Mouse (Mus musculus): ENCODE results near the gene Prlh. TPM values are rescaled to one million over a fixed set of nuclear protein-coding genes. Genes with fewer than 3 reads are reported as not detected.

Prlh gene
- polyA plus RNA-seq, 1 experiment from 2014 or later = not detected

DNA sequence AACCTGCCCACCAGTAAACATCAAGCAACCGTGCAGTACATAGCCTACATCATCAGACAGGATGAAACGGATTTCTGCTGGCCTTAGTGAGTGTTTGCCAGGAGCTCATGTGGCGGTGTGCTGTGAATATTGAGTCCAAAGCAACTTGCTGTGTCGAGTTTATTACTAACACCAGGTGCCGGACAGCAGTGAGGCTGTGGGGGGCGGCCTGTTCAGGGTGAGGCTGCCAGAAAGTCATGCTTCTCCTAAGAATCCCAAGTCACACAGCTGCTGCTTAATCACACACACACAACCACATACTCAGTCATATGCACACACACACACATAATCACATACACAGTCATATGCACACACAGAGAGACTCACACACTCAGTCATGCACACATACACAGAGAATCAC is 39.7 kb upstream of the Prlh start:
- Histone ChIP-seq H3K9me3 (ENCODE audit: control insufficient read depth, low read length) (no peaks in the 10 kb centered on the region), H3K27me3 (ENCODE audit: control insufficient read depth, insufficient read depth, low read length) (peaks cover 14% of the 10 kb centered on the region; the same call in 1 of the 2 replicates), H3K4me1 (ENCODE audit: control insufficient read depth in 2 of 2, insufficient read depth in 2 of 2, low read length in 2 of 2) (peaks cover 24 to 41% of the 10 kb centered on the region in 2 experiments), H3K27ac (replicated peaks in 1 of 2; ENCODE audit: control insufficient read depth in 1 of 2, insufficient read depth in 1 of 2, low read depth in 2 of 2, low read length in 2 of 2) (no peak overlapping the region), H3K36me3 (ENCODE audit: control insufficient read depth, insufficient read depth, low read length) (no peaks in the 10 kb centered on the region), H3K9ac (ENCODE audit: low read length) (no peak overlapping the region), H3K4me2 (ENCODE audit: low read length) (no peak overlapping the region), H3K4me3 (ENCODE audit: control insufficient read depth in 1 of 2, insufficient read depth in 1 of 2, low read depth in 1 of 2, low read length in 2 of 2) (no peak overlapping the region)
- ATAC-seq (ENCODE audit: insufficient number of reproducible peaks, insufficient read depth, low FRiP score, low read depth) = no peak
- 74% methylated on average over 6 of the region's 6 CpGs for WGBS

DNA sequence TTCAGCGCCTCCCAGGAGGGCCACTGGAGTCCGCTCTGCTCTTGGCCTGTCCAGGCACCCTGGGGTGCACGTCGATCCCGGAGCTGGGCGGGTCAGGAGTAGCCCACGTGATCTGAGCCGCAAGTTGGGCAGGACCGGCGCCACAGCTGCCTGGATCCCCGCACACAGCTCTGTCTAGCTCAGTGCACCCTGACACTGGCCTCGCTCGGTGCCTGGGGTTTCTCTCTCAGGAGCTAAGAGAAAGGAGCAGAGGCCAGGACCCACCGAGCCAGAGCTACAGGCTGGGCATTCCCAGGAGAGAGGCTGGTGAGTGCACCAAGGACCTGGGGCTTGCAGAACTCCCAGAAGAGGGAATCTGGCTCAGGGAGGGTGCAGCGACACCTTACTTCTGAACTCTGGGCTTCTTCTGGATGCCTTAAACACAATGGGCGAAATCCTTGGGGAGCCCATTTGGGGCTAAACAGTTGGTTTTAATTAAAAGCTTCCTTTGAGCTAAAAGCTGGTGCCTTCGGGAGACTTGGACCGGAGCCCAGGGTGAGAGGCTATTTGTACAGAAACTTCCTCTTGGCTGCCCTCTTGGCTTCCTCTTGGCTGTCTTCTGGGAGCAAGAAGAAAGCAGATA is 37.8 kb upstream of the Prlh start, which contains the start of gene Mlph:
Gene Mlph, plus strand, starts transcription at position 138 of the 622 bp plus-strand sequence.
- Histone ChIP-seq H3K27ac (replicated peaks in 1 of 2; ENCODE audit: control insufficient read depth in 1 of 2, insufficient read depth in 1 of 2, low read depth in 2 of 2, low read length in 2 of 2) (0 out of 4 replicates have a peak within 1 kb of the TSS, but pooled peaks of 1 of the 2 experiments have one; percentile 22), H3K9me3 (ENCODE audit: control insufficient read depth, low read length) (peaks cover 8% of the 10 kb centered on the region), H3K4me3 (ENCODE audit: control insufficient read depth in 1 of 2, insufficient read depth in 1 of 2, low read depth in 1 of 2, low read length in 2 of 2) (peak within 1 kb of the TSS; percentile 7 to 20; a peak in 3 of 4 replicates), H3K27me3 (ENCODE audit: control insufficient read depth, insufficient read depth, low read length) (peaks cover 13% of the 10 kb centered on the region; the same call in 1 of the 2 replicates), H3K36me3 (ENCODE audit: control insufficient read depth, insufficient read depth, low read length) (no peaks in the 10 kb centered on the region), H3K4me2 (ENCODE audit: low read length) (peak within 1 kb of the TSS; percentile 64), H3K4me1 (ENCODE audit: control insufficient read depth in 2 of 2, insufficient read depth in 2 of 2, low read length in 2 of 2) (peaks cover 16 to 30% of the 10 kb centered on the region in 2 experiments), H3K9ac (ENCODE audit: low read length) (peak within 1 kb of the TSS; percentile 57)
- ATAC-seq (ENCODE audit: insufficient number of reproducible peaks, insufficient read depth, low FRiP score, low read depth) = no peak; the same call in 1 of the 2 replicates
- WGBS = 14% methylated on average over 18 of the region's 18 CpGs

DNA sequence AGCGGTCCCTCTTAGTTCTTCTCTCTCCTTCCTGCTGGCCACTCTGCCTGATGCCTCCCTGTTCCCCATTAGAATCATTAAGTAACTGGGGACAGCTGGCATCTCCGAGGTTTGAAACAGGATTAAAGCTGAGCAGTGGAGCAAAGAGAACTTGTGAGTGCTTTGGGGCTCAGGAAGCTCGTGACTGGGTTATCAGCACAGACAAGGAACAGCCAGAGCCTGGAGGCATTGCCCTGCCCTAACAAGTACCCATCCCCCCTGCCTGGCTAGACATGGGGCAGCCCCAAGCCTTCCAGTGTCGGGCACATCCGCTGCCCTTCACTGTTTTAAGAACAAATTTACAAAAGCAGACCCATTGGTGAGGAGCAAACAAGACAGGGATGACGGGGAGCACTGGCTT is 35.4 kb upstream of the Prlh start:
- Histone ChIP-seq H3K9ac (ENCODE audit: low read length) (no peak overlapping the region), H3K4me1 (ENCODE audit: control insufficient read depth in 2 of 2, insufficient read depth in 2 of 2, low read length in 2 of 2) (peaks cover 11 to 27% of the 10 kb centered on the region in 2 experiments), H3K27me3 (ENCODE audit: control insufficient read depth, insufficient read depth, low read length) (peaks cover 4% of the 10 kb centered on the region; the same call in 1 of the 2 replicates), H3K27ac (replicated peaks in 1 of 2; ENCODE audit: control insufficient read depth in 1 of 2, insufficient read depth in 1 of 2, low read depth in 2 of 2, low read length in 2 of 2) (no peak overlapping the region), H3K9me3 (ENCODE audit: control insufficient read depth, low read length) (peaks cover 10% of the 10 kb centered on the region), H3K4me3 (ENCODE audit: control insufficient read depth in 1 of 2, insufficient read depth in 1 of 2, low read depth in 1 of 2, low read length in 2 of 2) (no peak overlapping the region), H3K4me2 (ENCODE audit: low read length) (no peak overlapping the region), H3K36me3 (ENCODE audit: control insufficient read depth, insufficient read depth, low read length) (no peaks in the 10 kb centered on the region)
- 37% methylated on average over 6 of the region's 6 CpGs for WGBS
- peak; percentile 37; the same call in 1 of the 2 replicates for ATAC-seq (ENCODE audit: insufficient number of reproducible peaks, insufficient read depth, low FRiP score, low read depth)

DNA sequence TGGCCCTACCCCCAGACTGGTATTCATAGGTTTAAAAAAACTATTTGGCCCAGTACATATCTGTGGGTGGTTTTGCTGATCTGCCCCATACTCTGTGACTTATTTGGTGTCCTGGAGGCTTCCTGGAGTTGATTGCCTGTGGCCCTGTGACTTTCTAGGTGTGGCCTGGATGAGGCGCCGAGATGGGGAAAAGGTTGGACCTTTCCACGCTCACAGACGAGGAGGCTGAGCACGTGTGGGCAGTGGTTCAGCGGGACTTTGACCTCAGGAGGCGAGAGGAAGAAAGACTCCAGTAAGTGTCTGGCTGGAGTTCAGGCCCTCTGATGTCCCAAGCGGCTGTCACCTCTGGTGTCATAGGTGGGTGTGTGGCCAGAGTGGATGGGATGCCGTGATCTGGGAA is 31.2 kb upstream of the Prlh start:
- Histone ChIP-seq H3K4me2 (ENCODE audit: low read length) (no peak overlapping the region), H3K9me3 (ENCODE audit: control insufficient read depth, low read length) (peaks cover 10% of the 10 kb centered on the region), H3K36me3 (ENCODE audit: control insufficient read depth, insufficient read depth, low read length) (no peaks in the 10 kb centered on the region), H3K27me3 (ENCODE audit: control insufficient read depth, insufficient read depth, low read length) (0 out of 2 replicates have a peak, but pooled peaks cover 4% of the 10 kb centered on the region), H3K4me1 (ENCODE audit: control insufficient read depth in 2 of 2, insufficient read depth in 2 of 2, low read length in 2 of 2) (peaks cover 8 to 15% of the 10 kb centered on the region in 2 experiments), H3K4me3 (ENCODE audit: control insufficient read depth in 1 of 2, insufficient read depth in 1 of 2, low read depth in 1 of 2, low read length in 2 of 2) (no peak overlapping the region), H3K9ac (ENCODE audit: low read length) (no peak overlapping the region), H3K27ac (replicated peaks in 1 of 2; ENCODE audit: control insufficient read depth in 1 of 2, insufficient read depth in 1 of 2, low read depth in 2 of 2, low read length in 2 of 2) (no peak overlapping the region)
- ATAC-seq (ENCODE audit: insufficient number of reproducible peaks, insufficient read depth, low FRiP score, low read depth) = no peak
- WGBS = 85% methylated on average over 9 of the region's 9 CpGs

DNA sequence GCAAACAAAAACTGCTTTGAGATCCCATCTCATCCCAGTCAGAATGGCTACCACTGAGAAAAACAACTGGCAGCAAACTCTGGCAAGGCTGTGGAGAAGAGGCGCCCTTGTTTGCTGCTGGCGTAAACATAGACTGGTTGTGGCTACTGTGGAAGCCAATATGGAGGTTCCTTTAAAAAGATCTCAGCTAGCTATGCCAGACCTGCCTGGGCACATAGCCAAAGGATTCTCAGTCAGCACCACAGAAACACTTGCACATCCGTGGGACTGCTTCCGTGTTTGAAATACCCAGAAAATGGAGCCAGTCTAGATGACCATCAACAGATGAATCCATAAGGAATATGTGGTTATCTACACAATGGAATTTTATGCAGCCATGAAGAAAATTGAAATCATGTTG is 26.9 kb upstream of the Prlh start:
- Histone ChIP-seq H3K9me3 (ENCODE audit: control insufficient read depth, low read length) (0 out of 2 replicates have a peak, but pooled peaks cover 2% of the 10 kb centered on the region), H3K27me3 (ENCODE audit: control insufficient read depth, insufficient read depth, low read length) (no peaks in the 10 kb centered on the region), H3K36me3 (ENCODE audit: control insufficient read depth, insufficient read depth, low read length) (no peaks in the 10 kb centered on the region), H3K9ac (ENCODE audit: low read length) (no peak overlapping the region), H3K4me1 (ENCODE audit: control insufficient read depth in 2 of 2, insufficient read depth in 2 of 2, low read length in 2 of 2) (peaks cover 11 to 17% of the 10 kb centered on the region in 2 experiments), H3K4me3 (ENCODE audit: control insufficient read depth in 1 of 2, insufficient read depth in 1 of 2, low read depth in 1 of 2, low read length in 2 of 2) (no peak overlapping the region), H3K27ac (replicated peaks in 1 of 2; ENCODE audit: control insufficient read depth in 1 of 2, insufficient read depth in 1 of 2, low read depth in 2 of 2, low read length in 2 of 2) (no peak overlapping the region), H3K4me2 (ENCODE audit: low read length) (no peak overlapping the region)
- ATAC-seq (ENCODE audit: insufficient number of reproducible peaks, insufficient read depth, low FRiP score, low read depth) = no peak
- whole genome bisulfite sequencing = 61% methylated on average over 4 of the region's 4 CpGs

DNA sequence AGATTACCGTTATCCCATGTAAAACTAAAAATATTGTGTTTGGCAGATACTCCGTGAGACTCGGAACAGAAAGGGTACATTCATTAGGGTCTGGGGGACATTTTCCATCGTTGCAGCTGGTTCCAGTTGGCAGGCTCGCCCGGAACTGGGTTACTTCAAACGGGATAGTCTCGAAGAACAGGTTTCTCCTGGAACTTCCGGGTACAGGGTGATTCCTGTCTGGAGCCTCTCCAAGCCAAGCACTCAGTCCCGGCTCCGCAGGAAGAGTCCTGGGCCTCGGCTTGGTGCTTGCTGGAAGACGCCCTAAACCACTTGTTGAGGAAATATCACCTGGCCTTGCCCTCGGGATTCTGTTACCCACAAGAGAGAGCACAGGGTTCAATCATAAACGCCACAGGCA is 25.6 kb upstream of the Prlh start:
- Histone ChIP-seq H3K27ac (replicated peaks in 1 of 2; ENCODE audit: control insufficient read depth in 1 of 2, insufficient read depth in 1 of 2, low read depth in 2 of 2, low read length in 2 of 2) (no peak overlapping the region), H3K9me3 (ENCODE audit: control insufficient read depth, low read length) (0 out of 2 replicates have a peak, but pooled peaks cover 2% of the 10 kb centered on the region), H3K27me3 (ENCODE audit: control insufficient read depth, insufficient read depth, low read length) (no peaks in the 10 kb centered on the region), H3K36me3 (ENCODE audit: control insufficient read depth, insufficient read depth, low read length) (no peaks in the 10 kb centered on the region), H3K4me2 (ENCODE audit: low read length) (peak overlapping the region; percentile 79), H3K9ac (ENCODE audit: low read length) (no peak overlapping the region), H3K4me3 (ENCODE audit: control insufficient read depth in 1 of 2, insufficient read depth in 1 of 2, low read depth in 1 of 2, low read length in 2 of 2) (no peak overlapping the region), H3K4me1 (ENCODE audit: control insufficient read depth in 2 of 2, insufficient read depth in 2 of 2, low read length in 2 of 2) (peaks cover 11 to 17% of the 10 kb centered on the region in 2 experiments)
- 39% methylated on average over 15 of the region's 15 CpGs for WGBS
- peak; percentile 9; the same call in 1 of the 2 replicates for ATAC-seq (ENCODE audit: insufficient number of reproducible peaks, insufficient read depth, low FRiP score, low read depth)

DNA sequence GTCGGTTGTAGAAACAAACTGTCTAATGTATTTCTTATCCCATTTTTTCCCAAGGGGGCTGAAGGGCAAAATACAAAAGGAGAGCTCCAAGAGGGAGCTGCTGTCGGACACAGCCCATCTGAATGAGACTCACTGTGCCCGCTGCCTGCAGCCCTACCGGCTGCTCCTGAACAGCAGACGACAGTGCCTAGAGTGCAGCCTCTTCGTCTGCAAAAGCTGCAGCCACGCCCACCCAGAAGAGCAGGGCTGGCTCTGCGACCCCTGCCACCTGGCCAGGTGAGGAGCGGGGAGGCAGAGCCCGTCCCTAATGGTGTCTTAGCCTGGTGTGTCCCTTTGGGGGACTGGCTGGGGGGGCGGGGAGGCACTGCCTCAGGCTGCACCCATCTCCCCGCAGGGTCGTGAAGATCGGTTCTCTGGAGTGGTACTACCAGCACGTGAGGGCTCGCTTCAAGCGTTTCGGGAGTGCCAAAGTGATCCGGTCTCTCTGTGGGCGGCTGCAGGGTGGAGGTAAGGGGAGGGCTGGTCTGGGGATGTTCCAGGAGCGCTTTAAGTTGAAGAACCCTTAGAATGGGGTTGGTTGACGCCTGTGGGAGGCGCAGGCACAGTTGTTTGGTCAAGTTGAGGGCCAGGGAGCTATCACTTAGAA is 24.9 kb upstream of the Prlh start:
- H3K4me1 ChIP-seq (ENCODE audit: control insufficient read depth in 2 of 2, insufficient read depth in 2 of 2, low read length in 2 of 2) = peaks cover 15 to 21% of the 10 kb centered on the region in 2 experiments
- WGBS = 1% methylated on average over 23 of the region's 23 CpGs
- ATAC-seq (ENCODE audit: insufficient number of reproducible peaks, insufficient read depth, low FRiP score, low read depth) = 0 out of 2 replicates have a peak, but pooled peaks have one; percentile 29
- H3K36me3 ChIP-seq (ENCODE audit: control insufficient read depth, insufficient read depth, low read length) = no peaks in the 10 kb centered on the region
- no peak overlapping the region for H3K27ac ChIP-seq (replicated peaks in 1 of 2; ENCODE audit: control insufficient read depth in 1 of 2, insufficient read depth in 1 of 2, low read depth in 2 of 2, low read length in 2 of 2)
- H3K9ac ChIP-seq (ENCODE audit: low read length) = peak overlapping the region; percentile 65
- peak overlapping the region; percentile 16 to 38 for H3K4me3 ChIP-seq (ENCODE audit: control insufficient read depth in 1 of 2, insufficient read depth in 1 of 2, low read depth in 1 of 2, low read length in 2 of 2)
- 0 out of 2 replicates have a peak, but pooled peaks cover 2% of the 10 kb centered on the region for H3K9me3 ChIP-seq (ENCODE audit: control insufficient read depth, low read length)
- no peaks in the 10 kb centered on the region for H3K27me3 ChIP-seq (ENCODE audit: control insufficient read depth, insufficient read depth, low read length)
- peak overlapping the region; percentile 79 for H3K4me2 ChIP-seq (ENCODE audit: low read length)

Measured in heart, embryonic 14.5 days (tissue).